Mouse (Mus musculus) embryonic stem cell, embryonic (primary cell): ENCODE measurements at regions not wholly inside any gene's neighbourhood (a gene's known extent, or its start where the extent isn't known, plus 50 kb on each side); places are given as distances from the start of the nearest gene placed in this dataset.

Experiments
- CTCF ChIA-PET, 4 experiments: fragments of 300-600 bp in 2 of 4; fragments of 350-600 bp in 2 of 4; sonication (Branson Sonifier 250); formaldehyde crosslinking; loops; one replicate each; lab custom pipeline; 2022; ENCODE audit warnings: inconsistent platforms in 2 of 4; lab: Charles Lee
- POLR2A ChIA-PET, 4 experiments: fragments of 300-600 bp in 2 of 4; fragments of 350-600 bp in 2 of 4; sonication (Branson Sonifier 250); formaldehyde crosslinking; loops; one replicate each; lab custom pipeline; 2022; ENCODE audit warnings: antibody characterized with exemption in 4 of 4, inconsistent platforms in 1 of 4; lab: Charles Lee

DNA sequence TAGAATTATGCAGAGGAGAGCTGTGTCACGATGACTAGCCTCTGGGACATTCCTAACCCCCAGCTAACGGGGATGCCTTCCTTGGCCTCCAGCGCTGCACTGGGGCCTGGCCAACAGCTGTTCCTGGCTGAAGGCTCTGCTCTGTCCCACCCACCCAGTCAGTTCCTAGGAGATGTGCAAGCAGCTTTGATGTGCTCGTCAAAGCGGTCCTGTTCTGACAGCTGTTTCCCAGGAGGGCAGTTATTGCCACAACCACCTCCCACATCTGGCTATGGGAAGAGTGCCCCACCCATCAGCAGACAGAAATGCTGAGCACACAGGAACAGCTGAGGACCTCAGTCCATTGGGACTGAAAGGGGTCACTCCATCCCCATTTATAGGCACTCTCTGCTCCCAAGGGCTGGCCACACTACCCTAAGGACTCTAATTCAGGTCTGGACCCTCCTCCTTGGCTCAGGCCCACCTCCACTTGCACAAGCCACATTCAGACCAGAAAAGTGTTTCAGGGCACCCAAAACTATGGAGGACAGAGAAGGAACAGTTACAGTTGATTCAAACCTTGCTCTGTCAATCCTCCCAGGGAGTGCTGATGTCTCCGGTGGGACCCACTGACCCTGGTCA, 75.2 kb downstream of the Zfp36l2 start:
- ChIA-PET POLR2A (interaction anchor here in 3 of 4 experiments (0.5 to 2.5 kb wide), 5 partner anchors 15 to 138 kb away, joined by 3 to 9 read pairs (median 3); partner anchors contain the start of gene Zfp36l2 (in 1 of the 3)), CTCF (interaction anchor here (0.8 to 3.4 kb wide), 8 partner anchors 15 to 274 kb away, joined by 3 to 31 read pairs (median 5); partner anchors contain the start of gene Zfp36l2 (in 1 of the 4))

DNA sequence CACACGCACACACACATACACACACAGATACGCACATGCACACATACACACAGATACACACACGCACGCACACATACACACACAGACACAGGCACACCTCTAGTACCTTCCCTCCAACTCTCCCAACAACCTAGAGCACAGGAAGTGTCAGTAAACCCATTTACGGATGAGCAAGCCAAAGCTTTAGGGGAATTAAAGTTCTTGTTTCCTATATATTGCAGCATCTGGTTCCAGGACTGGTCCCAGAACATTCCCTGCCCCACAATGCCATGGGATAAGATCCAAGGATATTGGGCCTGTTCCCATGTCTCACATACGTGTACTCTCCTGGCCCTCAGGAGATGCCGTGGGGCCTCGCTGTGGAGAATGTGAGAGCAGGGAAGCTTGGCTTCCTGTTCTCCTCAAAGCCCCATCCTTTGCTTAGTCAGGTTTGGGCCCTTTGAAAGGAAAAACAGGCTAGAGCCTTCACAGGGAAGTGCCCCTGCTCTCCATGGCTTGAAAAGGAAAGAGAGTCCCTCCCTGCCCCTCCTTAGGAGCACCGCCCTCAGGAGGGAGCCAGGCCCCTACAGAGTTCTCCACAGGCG, 75.9 kb downstream of the Zfp36l2 start:
- CTCF ChIA-PET, result interaction anchor here in 2 of 4 experiments (0.6 to 3.4 kb wide), 2 partner anchors 78 to 303 kb away, joined by 4 to 31 read pairs; partner anchors contain the start of gene Zfp36l2 (in 1 of the 2)
- POLR2A ChIA-PET, result interaction anchor here in 3 of 4 experiments (0.5 to 2.5 kb wide), 5 partner anchors 14 to 138 kb away, joined by 3 to 9 read pairs (median 3); partner anchors contain the start of gene Zfp36l2 (in 1 of the 3)

DNA sequence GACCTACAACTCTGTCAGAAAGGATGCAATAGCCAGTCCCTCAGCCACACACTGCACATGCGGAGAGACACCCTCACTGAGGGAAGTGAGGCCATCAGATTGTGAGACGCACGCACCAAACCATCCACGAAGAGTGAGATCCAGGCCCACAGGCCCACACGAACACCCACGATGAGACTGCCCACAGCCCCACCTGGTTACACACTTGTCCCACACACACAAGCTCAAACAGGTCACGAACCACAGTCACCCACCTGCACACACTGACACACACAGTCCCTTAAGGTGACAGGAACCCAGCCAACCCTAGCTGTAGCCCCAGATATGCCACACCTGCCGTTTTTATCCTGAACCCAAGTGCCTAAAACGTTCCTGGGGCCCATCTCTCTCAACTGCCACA, 76.8 kb downstream of the Zfp36l2 start:
- ChIA-PET POLR2A (interaction anchor here in 1 of 4 experiments (2.5 kb wide), 1 partner anchor 78 kb away, joined by 9 read pairs; the partner anchor contains the start of gene Zfp36l2), CTCF (interaction anchor here in 1 of 4 experiments (0.5 kb wide), 1 partner anchor 466 kb away, joined by 6 read pairs; no protein-coding TSS in a partner anchor)

DNA sequence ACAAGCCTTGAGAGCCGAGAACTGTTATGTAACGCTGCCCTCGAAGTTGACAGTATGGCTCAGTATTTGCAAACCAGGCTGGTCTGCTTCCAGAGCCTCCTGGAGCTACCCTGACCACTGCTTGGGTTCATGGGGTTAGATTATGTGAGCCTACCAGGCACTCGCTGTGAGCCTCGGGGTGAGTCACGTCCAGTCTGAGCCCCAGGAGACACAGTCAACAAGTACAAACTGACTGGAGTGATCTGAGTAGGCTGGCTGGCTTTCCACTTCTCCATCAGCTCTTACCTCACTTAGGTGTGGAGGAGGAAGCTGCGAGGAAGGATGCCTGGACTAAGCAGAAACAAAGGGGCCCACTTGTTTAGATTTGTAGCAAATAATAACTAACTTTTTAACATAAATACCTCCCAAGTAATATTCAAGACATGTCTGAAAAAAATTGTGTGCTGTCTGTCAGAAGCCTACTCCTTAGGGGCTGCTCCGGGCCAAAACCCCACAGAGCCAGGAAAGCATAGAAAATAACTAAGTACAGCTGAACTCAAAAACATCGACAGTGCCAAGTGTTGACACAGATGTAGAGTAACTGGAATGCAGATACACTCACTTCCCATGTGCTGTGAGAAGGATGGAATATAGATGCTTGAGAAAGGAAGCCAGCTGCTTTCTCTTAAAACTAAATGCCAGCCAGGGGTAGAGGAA, 77.6 kb downstream of the Zfp36l2 start:
- ChIA-PET CTCF (interaction anchor here in 2 of 4 experiments (0.5 kb wide), 2 partner anchors 32 to 465 kb away, joined by 3 to 6 read pairs; no protein-coding TSS in a partner anchor), POLR2A (no interaction called here)

DNA sequence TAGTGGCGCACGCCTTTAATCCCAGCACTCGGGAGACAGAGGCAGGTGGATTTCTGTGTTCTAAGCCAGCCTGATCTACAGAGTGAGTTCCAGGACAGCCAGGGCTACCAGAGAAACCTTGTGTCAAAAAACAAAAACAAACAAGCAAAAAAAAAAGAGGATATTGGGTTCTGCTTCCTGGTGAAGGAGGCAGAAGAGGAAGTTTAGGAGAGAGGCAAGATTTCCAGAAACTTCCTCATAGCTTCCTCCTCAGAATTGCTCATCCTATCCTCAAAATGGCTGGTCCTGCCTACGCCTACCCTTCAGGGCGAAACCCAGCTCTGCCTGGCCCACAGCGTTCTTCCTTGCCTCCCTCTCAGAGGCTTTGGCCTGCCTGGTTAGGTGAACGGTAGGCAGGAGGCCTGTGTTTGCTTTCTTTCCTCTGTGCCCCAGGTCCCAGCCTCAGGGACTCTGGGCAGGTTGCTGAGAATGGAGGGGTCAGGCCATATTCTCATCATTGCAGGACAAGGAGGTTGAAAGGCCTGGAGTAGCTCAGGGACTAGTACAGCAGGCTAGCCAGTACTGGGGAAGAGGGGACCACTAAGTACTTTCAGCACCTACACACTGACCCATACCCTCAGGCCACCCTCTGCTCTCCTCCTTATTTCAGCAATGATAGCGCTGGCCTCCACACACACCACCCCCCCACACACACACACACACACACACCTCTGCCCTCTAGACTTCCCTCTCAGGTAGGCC, 79.6 kb downstream of the Zfp36l2 start:
- CTCF ChIA-PET, result interaction anchor here in 1 of 4 experiments (0.7 to 0.8 kb wide), 2 partner anchors 72 to 100 kb away, joined by 3 to 7 read pairs; no protein-coding TSS in a partner anchor
- POLR2A ChIA-PET, result interaction anchor here in 1 of 4 experiments (1.3 to 1.5 kb wide), 2 partner anchors 9 to 11 kb away, joined by 7 to 10 read pairs; no protein-coding TSS in a partner anchor

DNA sequence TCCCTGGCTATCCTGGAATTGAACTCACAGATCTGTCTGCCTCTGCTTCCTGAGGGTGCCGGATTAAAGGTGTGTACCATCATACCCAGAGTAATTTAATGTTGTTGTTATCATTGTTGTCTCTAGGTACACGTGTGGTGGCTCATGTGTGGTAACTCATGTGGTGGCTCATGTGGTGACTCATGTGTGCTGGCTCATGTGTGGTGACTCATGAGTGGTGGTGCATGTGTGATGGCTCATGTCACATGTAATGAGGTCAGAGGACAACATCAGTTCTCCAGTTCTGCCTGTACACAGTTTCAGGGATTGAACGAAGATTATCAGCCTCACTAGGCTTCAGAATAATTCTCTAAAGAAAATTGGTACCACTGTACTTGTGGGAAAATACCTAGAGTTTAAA, 80.2 kb downstream of the Zfp36l2 start:
- ChIA-PET CTCF (interaction anchor here in 1 of 4 experiments (0.8 kb wide), 1 partner anchor 73 kb away, joined by 3 read pairs; no protein-coding TSS in a partner anchor), POLR2A (interaction anchor here in 2 of 4 experiments (0.6 to 1.3 kb wide), 2 partner anchors 10 to 76 kb away, joined by 8 to 10 read pairs; no protein-coding TSS in a partner anchor)

DNA sequence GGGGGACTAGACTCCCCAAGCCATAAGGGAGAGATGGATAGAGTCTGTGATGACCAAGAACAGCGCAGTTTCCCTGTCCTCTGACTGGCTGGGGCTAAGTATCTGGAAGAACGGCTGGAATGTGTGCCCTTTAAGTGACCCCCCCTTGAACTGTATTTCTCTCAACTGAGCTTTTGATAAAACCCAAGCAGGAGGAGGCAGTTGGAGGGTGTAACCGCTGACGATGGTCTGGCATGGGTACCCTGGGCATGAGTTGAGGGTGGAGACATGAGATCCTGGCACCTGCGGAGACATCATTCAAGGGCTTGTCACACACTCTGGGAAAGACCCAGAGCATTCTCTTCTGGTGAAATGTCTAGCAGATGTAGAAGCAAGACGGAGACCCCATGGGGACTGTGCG, 83.5 kb downstream of the Zfp36l2 start:
- CTCF ChIA-PET, result no interaction called here
- POLR2A ChIA-PET, result no interaction called here

DNA sequence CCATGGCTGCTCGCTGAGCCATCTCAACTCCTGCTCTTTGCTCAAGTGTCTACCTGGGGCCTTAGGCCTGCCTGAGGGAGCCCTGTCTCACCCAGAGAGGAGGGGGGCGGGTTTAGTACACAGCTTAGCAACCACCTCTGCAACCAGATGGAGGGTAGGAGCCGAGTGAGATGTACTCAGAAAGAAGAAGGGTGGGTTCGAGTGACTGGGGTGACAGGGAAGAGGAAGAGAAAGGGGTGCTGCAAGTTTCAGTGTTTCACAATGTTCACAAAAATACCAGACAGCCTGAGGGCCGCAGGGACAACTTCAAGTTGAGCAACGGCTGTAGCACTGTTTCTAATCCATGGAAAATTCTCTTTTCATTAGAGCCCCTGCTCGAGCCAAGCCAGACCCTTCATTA, 84.4 kb downstream of the Zfp36l2 start:
- CTCF ChIA-PET, result interaction anchor here in 1 of 4 experiments (1.6 kb wide), 1 partner anchor 10 kb away, joined by 6 read pairs; no protein-coding TSS in a partner anchor

DNA sequence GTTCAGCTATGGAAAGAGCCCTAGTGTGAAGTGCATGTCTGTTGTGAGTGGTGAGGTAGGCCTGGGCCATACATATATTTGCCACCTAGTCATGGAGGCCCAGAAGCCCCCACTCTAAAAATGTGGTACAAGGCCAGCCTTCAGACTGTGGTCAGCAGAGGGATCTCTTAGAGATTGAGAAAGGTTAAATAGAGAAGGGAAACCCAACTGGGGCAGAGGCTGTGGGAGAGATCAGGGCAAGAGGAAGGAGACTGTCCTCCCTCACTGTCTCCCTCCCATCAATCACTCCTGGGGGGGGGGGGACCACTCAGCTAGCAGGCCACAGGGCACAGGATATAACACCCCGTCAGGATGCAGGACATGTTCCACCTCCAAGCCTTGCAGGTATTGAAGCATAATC, 86.1 kb downstream of the Zfp36l2 start:
- ChIA-PET POLR2A (interaction anchor here in 1 of 4 experiments (0.6 kb wide), 1 partner anchor 151 kb away, joined by 4 read pairs; no protein-coding TSS in a partner anchor), CTCF (interaction anchor here in 1 of 4 experiments (1.6 kb wide), 1 partner anchor 12 kb away, joined by 6 read pairs; no protein-coding TSS in a partner anchor)

More for the DNA sequence above, 84.4 kb downstream of the Zfp36l2 start:
- POLR2A ChIA-PET, result no interaction called here

DNA sequence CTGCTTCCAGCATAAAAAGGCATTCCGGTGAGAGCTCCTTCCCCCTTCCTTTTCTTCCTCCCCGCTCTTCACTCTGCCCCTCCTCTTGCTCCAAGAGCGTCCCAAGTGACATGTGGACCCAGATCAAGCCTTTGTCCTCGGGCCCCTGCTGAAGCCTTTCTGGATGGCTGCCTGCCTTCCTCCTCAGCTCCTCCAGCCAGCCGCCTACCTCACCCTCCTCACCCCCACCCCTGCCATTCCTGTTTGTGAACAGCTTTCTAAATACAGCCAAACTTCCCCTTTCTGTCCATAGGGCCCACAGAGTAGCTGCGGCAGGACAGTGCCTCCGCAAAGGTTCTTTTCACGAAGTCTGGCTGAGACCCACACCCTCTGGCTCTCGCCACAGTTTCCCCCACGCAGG, 87.2 kb downstream of the Zfp36l2 start:
- CTCF ChIA-PET, result interaction anchor here in 2 of 4 experiments (0.8 to 1.4 kb wide), 3 partner anchors 13 to 72 kb away, joined by 3 to 4 read pairs (median 4); no protein-coding TSS in a partner anchor
- POLR2A ChIA-PET, result interaction anchor here in 1 of 4 experiments (1.1 to 1.4 kb wide), 2 partner anchors 15 to 88 kb away, joined by 3 to 4 read pairs; no protein-coding TSS in a partner anchor

DNA sequence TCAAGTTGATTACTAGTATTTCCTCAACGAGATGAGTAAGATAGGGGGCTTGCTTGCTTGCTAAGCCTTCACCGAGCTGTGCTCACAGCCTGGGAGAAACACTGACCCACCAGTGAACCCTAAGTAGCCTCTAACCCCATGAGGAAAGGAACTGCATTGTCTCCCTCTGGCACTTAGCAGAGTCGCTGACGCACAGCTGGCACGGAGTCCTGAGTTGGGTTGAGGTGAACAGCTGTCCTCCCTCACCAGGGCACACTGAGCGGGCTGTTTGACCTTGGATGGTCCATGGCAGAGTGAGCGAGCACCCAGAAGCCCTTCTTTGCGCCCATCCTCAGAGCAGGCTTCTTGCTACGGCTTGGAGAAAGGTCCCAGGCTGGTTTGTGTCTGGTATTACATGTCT, 88.0 kb downstream of the Zfp36l2 start:
- CTCF ChIA-PET, result interaction anchor here in 1 of 4 experiments (1.1 to 1.4 kb wide), 2 partner anchors 14 to 71 kb away, joined by 3 to 4 read pairs; no protein-coding TSS in a partner anchor
- POLR2A ChIA-PET, result interaction anchor here in 2 of 4 experiments (0.6 to 1.9 kb wide), 4 partner anchors 9 to 108 kb away, joined by 3 to 7 read pairs (median 5); no protein-coding TSS in a partner anchor

DNA sequence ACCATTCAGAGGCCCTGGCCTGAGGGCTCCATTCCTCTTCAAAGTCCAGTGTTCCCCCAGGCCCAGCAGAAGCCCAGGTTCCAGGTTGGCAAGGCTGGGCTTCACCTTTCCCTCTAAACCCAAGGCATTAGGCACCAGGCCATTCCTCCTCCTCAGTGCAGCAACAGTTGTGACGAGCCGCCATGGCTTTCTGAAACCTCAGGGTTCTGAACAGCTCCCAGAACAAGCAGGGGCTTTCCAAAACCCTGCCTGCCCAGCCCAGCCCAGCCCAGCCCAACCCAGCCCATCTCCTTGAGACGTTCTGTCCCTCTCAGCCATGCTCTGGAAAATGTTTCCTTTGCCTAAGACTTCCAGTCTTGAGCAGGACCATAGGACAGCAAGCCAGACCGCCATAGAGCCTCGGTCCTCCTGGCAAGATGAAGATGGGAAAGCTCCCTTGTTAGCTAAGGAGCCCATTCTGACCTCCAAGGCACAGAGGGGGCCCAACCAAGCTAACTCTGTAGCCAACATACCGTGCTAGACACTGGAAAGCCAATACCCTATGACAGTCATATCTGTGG, 89.8 kb downstream of the Zfp36l2 start:
- POLR2A ChIA-PET, result interaction anchor here in 2 of 4 experiments (0.5 to 1.9 kb wide), 10 partner anchors 10 to 368 kb away, joined by 3 to 10 read pairs (median 4); no protein-coding TSS in a partner anchor
- CTCF ChIA-PET, result interaction anchor here in 2 of 4 experiments (0.6 to 2.0 kb wide), 3 partner anchors 16 to 882 kb away, joined by 4 to 6 read pairs (median 4); no protein-coding TSS in a partner anchor

DNA sequence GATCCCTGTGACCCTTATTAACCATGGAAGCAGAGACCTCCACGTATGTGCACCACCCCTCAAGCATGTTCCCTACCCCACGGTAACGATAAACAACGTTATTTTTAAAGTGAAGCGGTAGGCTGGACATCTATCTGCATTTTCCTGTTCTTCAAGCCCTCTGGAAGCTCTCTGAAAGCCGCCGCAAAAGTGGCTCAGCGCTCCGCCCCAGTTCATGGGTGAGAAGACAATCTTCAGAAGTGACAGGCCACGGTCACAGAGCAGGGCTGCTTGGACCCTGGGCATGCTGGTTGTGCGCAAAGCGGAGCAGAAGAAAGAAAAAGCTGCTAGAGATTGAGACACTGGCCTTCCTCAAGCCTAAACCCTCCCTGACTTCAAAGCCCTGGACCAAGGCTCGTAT, 90.5 kb downstream of the Zfp36l2 start:
- ChIA-PET CTCF (interaction anchor here in 2 of 4 experiments (0.7 to 2.0 kb wide), 2 partner anchors 16 to 17 kb away, joined by 3 to 6 read pairs; no protein-coding TSS in a partner anchor), POLR2A (interaction anchor here in 3 of 4 experiments (0.5 to 1.7 kb wide), 8 partner anchors 11 to 302 kb away, joined by 3 to 10 read pairs (median 4); no protein-coding TSS in a partner anchor)

DNA sequence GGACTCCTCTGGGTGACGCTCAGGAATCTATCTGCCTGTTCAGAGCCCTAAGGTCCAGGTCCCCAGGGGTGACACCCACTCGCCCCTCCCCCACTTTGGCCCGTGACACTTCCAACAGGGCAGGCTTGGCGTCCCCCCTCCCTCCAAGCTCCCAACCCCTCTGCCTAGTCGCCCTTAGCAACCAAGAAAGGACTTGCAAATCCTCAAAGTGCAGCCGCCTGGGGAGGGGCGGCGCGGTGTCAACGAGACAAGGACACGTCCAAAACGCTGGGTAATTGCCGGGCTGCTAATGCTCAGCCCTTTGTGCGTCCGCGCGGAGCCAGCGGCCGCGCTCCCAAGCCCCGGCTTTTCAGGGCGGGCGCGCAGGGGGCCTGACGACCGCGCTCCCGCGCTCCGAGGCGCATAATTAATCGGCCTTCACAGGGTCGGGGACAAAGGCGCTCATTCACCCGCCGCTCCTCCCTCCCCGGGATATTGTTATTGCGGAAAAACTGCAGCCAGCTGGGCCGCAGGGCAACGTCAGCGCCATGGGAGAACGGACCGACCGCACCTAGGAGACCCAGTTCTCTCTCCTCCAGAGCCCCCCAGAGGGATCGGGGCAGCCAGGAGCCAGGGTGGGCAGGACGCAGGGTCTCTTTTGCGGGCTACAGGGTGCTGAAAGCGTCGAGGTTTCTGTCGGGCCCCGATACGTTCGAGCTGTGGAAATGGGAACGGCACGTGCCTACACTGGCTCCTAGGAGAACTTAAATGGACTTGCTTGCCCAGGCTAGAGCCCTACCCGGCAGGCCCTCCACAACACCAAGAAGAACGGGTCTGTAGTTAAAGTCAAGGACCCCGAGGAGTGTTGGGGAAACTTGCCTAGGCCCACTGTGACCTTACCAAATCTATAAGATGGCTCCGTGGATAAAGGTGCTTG, 91.1 kb downstream of the Zfp36l2 start:
- ChIA-PET CTCF (interaction anchor here in 3 of 4 experiments (0.5 to 2.0 kb wide), 4 partner anchors 17 to 68 kb away, joined by 3 to 6 read pairs (median 3); no protein-coding TSS in a partner anchor), POLR2A (interaction anchor here in 3 of 4 experiments (0.5 to 1.7 kb wide), 10 partner anchors 12 to 1368 kb away, joined by 3 to 10 read pairs (median 3); no protein-coding TSS in a partner anchor)

DNA sequence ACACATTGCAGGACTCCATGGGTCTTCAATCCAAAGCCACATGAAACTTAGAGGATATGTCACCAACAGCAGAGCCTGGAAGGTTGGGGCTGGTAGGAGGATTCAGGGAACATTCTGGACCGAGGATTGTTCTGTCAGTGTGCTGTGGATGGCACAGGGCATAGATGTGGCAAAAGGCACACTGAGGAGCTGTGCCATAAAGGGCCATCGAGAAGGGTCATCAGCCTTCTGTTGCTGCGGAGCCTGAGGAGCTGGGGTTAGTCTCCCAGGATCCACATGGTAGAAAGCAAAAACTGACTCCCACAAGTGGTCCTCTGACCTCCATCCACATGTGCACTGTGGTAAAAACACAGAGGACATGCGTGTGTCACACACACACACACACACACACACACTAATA, 91.9 kb downstream of the Zfp36l2 start:
- CTCF ChIA-PET, result interaction anchor here in 1 of 4 experiments (1.1 kb wide), 1 partner anchor 67 kb away, joined by 3 read pairs; no protein-coding TSS in a partner anchor

More for the DNA sequence above, 91.9 kb downstream of the Zfp36l2 start:
- POLR2A ChIA-PET, result interaction anchor here in 3 of 4 experiments (0.6 to 1.6 kb wide), 3 partner anchors 62 to 1369 kb away, joined by 3 read pairs; no protein-coding TSS in a partner anchor
